ENCODE assay signal across 8 mouse cellular contexts in the genomic region with DNA sequence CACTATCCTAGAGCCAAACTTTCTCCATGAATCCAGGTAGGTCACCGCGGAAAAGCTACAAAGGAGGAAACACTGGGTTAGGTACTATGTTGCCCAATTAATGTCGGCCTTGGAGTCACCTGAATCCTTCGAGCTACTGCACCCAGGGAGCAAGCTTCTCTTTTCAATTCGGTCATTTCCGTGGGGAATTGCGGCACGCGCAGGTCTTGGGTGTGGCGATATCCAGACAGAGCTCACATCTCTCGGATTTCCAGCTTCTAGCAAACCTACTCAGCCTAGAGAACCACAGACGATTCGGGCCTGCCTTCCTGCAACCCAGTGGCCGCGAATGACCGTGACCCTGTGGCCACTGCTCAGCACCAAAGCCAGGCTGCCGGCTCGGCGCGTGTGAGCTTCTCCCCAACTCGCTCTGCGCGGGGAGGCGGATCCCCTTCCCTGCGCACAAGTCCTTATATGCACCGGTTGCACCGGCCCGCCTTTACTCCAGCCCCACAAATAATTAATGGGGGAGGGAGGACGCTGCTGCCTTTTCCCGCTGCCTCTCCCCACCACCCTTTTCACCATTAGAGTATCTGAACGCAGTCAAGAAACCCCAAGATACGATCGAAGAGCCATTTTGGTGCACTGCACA. TPM values are rescaled to one million over a fixed set of nuclear protein-coding genes. Genes with fewer than 3 reads are reported as not detected.
A peak's percentile ranks its signal among the peaks of the same experiment; 100 is the strongest.
DNase-seq lines count a peak whose midpoint lies in the region; ATAC-seq and TF ChIP-seq lines count a peak whose summit lies in the region.

No protein-coding gene starts in this region.

- peak; percentile 80 to 82 for DNase-seq in adrenal gland, postnatal 36 days
- peak; percentile 64 for DNase-seq in forebrain, embryonic 10.5 days (ENCODE audit: extremely low spot score, low spot score)
- peak; percentile 27 to 59 for DNase-seq in kidney, postnatal 36 days
- DNase-seq in thymus, adult 18-20 months, result peak; percentile 50 to 52

- peak overlapping the region; percentile 51 for H3ac ChIP-seq in C2C12 (ENCODE audit: control insufficient read depth, insufficient read length, low read depth)

- no peaks in the 10 kb centered on the region for H3K36me3 ChIP-seq in C2C12 (ENCODE audit: control insufficient read depth, insufficient read depth)
- no peaks in the 10 kb centered on the region for H3K36me3 ChIP-seq in forebrain, embryonic 10.5 days (replicated peaks)
- no peaks in the 10 kb centered on the region for H3K36me3 ChIP-seq in heart, embryonic 14.5 days (ENCODE audit: control insufficient read depth, insufficient read depth, low read length)
- H3K36me3 ChIP-seq in liver, embryonic 16.5 days (ENCODE audit: control insufficient read depth, insufficient read depth), result no peaks in the 10 kb centered on the region
- H3K36me3 ChIP-seq in neural tube, embryonic 12.5 days, result no peaks in the 10 kb centered on the region

- peak overlapping the region; percentile 76 for H3K4me2 ChIP-seq in heart, embryonic 14.5 days (ENCODE audit: low read length)
- H3K4me2 ChIP-seq in liver, embryonic 16.5 days (ENCODE audit: low read depth, low read length), result peak overlapping the region; percentile 93
- peak overlapping the region; percentile 93 for H3K4me2 ChIP-seq in neural tube, embryonic 12.5 days (replicated peaks)

- H3K9me3 ChIP-seq in forebrain, embryonic 10.5 days, result no peaks in the 10 kb centered on the region
- H3K9me3 ChIP-seq in heart, embryonic 14.5 days (ENCODE audit: control insufficient read depth, low read length), result no peaks in the 10 kb centered on the region
- H3K9me3 ChIP-seq in liver, embryonic 16.5 days (replicated peaks; ENCODE audit: control insufficient read depth, low read length), result no peaks in the 10 kb centered on the region
- H3K9me3 ChIP-seq in neural tube, embryonic 12.5 days, result no peaks in the 10 kb centered on the region

- peak; percentile 76 for ATAC-seq in heart, embryonic 14.5 days (ENCODE audit: insufficient number of reproducible peaks, insufficient read depth, low FRiP score, low read depth)
- ATAC-seq in liver, embryonic 16.5 days (ENCODE audit: low read depth), result peak; percentile 51; the same call in 1 of the 2 replicates
- ATAC-seq in neural tube, embryonic 12.5 days (ENCODE audit: low FRiP score, low read depth), result peak; percentile 44

- under 1% methylated on average over 33 of the region's 33 CpGs for WGBS in forebrain, embryonic 10.5 days
- under 1% methylated on average over 33 of the region's 33 CpGs for WGBS in heart, embryonic 14.5 days
- under 1% methylated on average over 33 of the region's 33 CpGs for WGBS in liver, embryonic 16.5 days (ENCODE audit: insufficient replicate concordance)
- WGBS in neural tube, embryonic 12.5 days, result under 1% methylated on average over 33 of the region's 33 CpGs

- H3K79me2 ChIP-seq in C2C12 (ENCODE audit: control insufficient read depth, insufficient read depth), result no peaks in the 10 kb centered on the region

- H3K27ac ChIP-seq in forebrain, embryonic 10.5 days, result peak overlapping the region; percentile 86
- peak overlapping the region; percentile 73 to 84 for H3K27ac ChIP-seq in heart, embryonic 14.5 days (replicated peaks in 1 of 2; ENCODE audit: control insufficient read depth in 1 of 2, insufficient read depth in 1 of 2, low read depth in 2 of 2, low read length in 2 of 2)
- no peak overlapping the region for H3K27ac ChIP-seq in liver, embryonic 16.5 days (ENCODE audit: low read length)
- peak overlapping the region; percentile 32; the same call in 1 of the 2 replicates for H3K27ac ChIP-seq in neural tube, embryonic 12.5 days

- no peak overlapping the region for H3K4me3 ChIP-seq in C2C12 (ENCODE audit: insufficient read depth, poor library complexity, severe bottlenecking)
- peak overlapping the region; percentile 70 for H3K4me3 ChIP-seq in forebrain, embryonic 10.5 days
- peak overlapping the region; percentile 59 to 92 for H3K4me3 ChIP-seq in heart, embryonic 14.5 days (ENCODE audit: control insufficient read depth in 1 of 2, insufficient read depth in 1 of 2, low read depth in 1 of 2, low read length in 2 of 2)
- peak overlapping the region; percentile 70 for H3K4me3 ChIP-seq in liver, embryonic 16.5 days (ENCODE audit: low read depth, low read length)
- peak overlapping the region; percentile 76 for H3K4me3 ChIP-seq in neural tube, embryonic 12.5 days

- no peak for TF ChIP-seq CTCF in C2C12 (IDR thresholded peaks at IDR 0.05; ENCODE audit: control insufficient read depth, insufficient read depth, insufficient read length)

- H3K27me3 ChIP-seq in C2C12 (ENCODE audit: control insufficient read depth, insufficient read depth, insufficient read length), result peaks cover 7% of the 10 kb centered on the region
- peaks cover 48% of the 10 kb centered on the region for H3K27me3 ChIP-seq in forebrain, embryonic 10.5 days (ENCODE audit: poor library complexity, severe bottlenecking)
- H3K27me3 ChIP-seq in heart, embryonic 14.5 days (ENCODE audit: control insufficient read depth, insufficient read depth, low read length), result no peaks in the 10 kb centered on the region
- H3K27me3 ChIP-seq in liver, embryonic 16.5 days (ENCODE audit: control insufficient read depth, insufficient read depth, low read depth, low read length), result peaks cover 18% of the 10 kb centered on the region
- H3K27me3 ChIP-seq in neural tube, embryonic 12.5 days (replicated peaks), result no peaks in the 10 kb centered on the region

- H3K9ac ChIP-seq in heart, embryonic 14.5 days (ENCODE audit: low read length), result peak overlapping the region; percentile 78
- peak overlapping the region; percentile 20; the same call in 1 of the 2 replicates for H3K9ac ChIP-seq in liver, embryonic 16.5 days (ENCODE audit: low read depth, low read length)
- H3K9ac ChIP-seq in neural tube, embryonic 12.5 days, result peak overlapping the region; percentile 79; the same call in 1 of the 2 replicates

- H3K4me1 ChIP-seq in forebrain, embryonic 10.5 days, result peaks cover 47% of the 10 kb centered on the region
- peaks cover 6 to 7% of the 10 kb centered on the region in 2 experiments; a peak in 2 of 4 replicates for H3K4me1 ChIP-seq in heart, embryonic 14.5 days (ENCODE audit: control insufficient read depth in 2 of 2, insufficient read depth in 2 of 2, low read length in 2 of 2)
- no peaks in the 10 kb centered on the region; the same call in 1 of the 2 replicates for H3K4me1 ChIP-seq in liver, embryonic 16.5 days (ENCODE audit: control insufficient read depth, low read depth, low read length)
- peaks cover 4% of the 10 kb centered on the region; the same call in 1 of the 2 replicates for H3K4me1 ChIP-seq in neural tube, embryonic 12.5 days

- H3K79me3 ChIP-seq in C2C12 (ENCODE audit: low read depth), result no peaks in the 10 kb centered on the region

TF ChIP-seq in C2C12, 6 proteins besides CTCF, POLR2A, EP300 and RAD21:
- TF ChIP-seq FOSL1 (IDR thresholded peaks at IDR 0.05; ENCODE audit: insufficient read depth, low read length, poor library complexity, severe bottlenecking) (no peak), CEBPB (IDR thresholded peaks at IDR 0.05; ENCODE audit: low read depth) (no peak), MYOG (IDR thresholded peaks at IDR 0.05; ENCODE audit: control insufficient read depth, extremely low read depth, insufficient read length) (no peak)

RNA-seq across cellular contexts. Expression of a gene that starts 0.5 kb away (rescaled TPM):
- 0.21 TPM for polyA plus RNA-seq in C2C12 (2012; fragmentation: generic; extraction: Trizol)
- total RNA-seq in adrenal gland, postnatal 36 days (2021), result 10 to 100 TPM; 10.6 to 17.0 TPM
- 8.5 and 9.6 TPM in 2 replicates for polyA plus RNA-seq in forebrain, embryonic 10.5 days (2016; fragmentation: Nextera tagmentation; extraction: Ambion mirVana)
- 12.9 and 13.7 TPM in 2 replicates for polyA plus RNA-seq in heart, embryonic 14.5 days (2014; fragmentation: Nextera tagmentation; extraction: Ambion mirVana)
- polyA plus RNA-seq in liver, embryonic 16.5 days (2015; fragmentation: Nextera tagmentation; extraction: Ambion mirVana), result 1.2 and 1.6 TPM in 2 replicates
- polyA plus RNA-seq in neural tube, embryonic 12.5 days (2016; fragmentation: Nextera tagmentation; extraction: Ambion mirVana), result 46.0 and 50.6 TPM in 2 replicates

Comparison
In these comparisons a context has a peak if more than half of its experiments do, and no peak if none do; other contexts are left out.
1. H3K9ac ChIP-seq: peak in every context shown above with its lines; median percentile 79 in neural tube, embryonic 12.5 days; 78 in heart, embryonic 14.5 days; 20 in liver, embryonic 16.5 days.